Mouse (Mus musculus) midbrain, embryonic 15.5 days (tissue): Measurements from ENCODE around the gene Hspa5. TPM values are rescaled to one million over a fixed set of nuclear protein-coding genes. Genes with fewer than 3 reads are reported as not detected.

Experiments
- ATAC-seq: fragments of 200-750 bp; cut with Nextera tagmentation; replicated peaks from 2 replicates; pipeline ENCODE4 v1.8.0; 2017; ENCODE audit warnings: moderate TSS enrichment
- H3K27ac ChIP-seq: fragments of 300-500 bp; sonication (generic); 2 replicates; pipeline ENCODE4 v1.5.1; 2015; ENCODE audit warnings: mild to moderate bottlenecking, inconsistent platforms
- H3K27me3 ChIP-seq: fragments of 300-500 bp; sonication (generic); replicated peaks from 2 replicates; pipeline ENCODE4 v1.6.1; 2015; ENCODE audit warnings: inconsistent platforms
- H3K36me3 ChIP-seq: fragments of 300-500 bp; sonication (generic); replicated peaks from 2 replicates; pipeline ENCODE4 v1.6.1; 2015; ENCODE audit warnings: inconsistent platforms
- H3K4me1 ChIP-seq: fragments of 300-500 bp; sonication (generic); 2 replicates; pipeline ENCODE4 v1.6.1; 2015; ENCODE audit warnings: inconsistent platforms
- H3K4me2 ChIP-seq: fragments of 300-500 bp; sonication (generic); 2 replicates; pipeline ENCODE4 v1.6.1; 2015; ENCODE audit warnings: inconsistent platforms, mild to moderate bottlenecking, moderate library complexity
- H3K4me3 ChIP-seq: fragments of 300-500 bp; sonication (generic); 2 replicates; pipeline ENCODE4 v1.5.1; 2015; ENCODE audit warnings: mild to moderate bottlenecking, inconsistent platforms
- H3K9ac ChIP-seq: fragments of 300-500 bp; sonication (generic); 2 replicates; pipeline ENCODE4 v1.6.1; 2015; ENCODE audit warnings: mild to moderate bottlenecking, inconsistent platforms
- H3K9me3 ChIP-seq: fragments of 300-500 bp; sonication (generic); 2 replicates; pipeline ENCODE4 v1.6.1; 2016; ENCODE audit warnings: inconsistent platforms
- WGBS: fragments of 180-500 bp; shearing (Covaris S2); methylation state at CpG from one replicate; pipeline ENCODE4 v1.1.7; 2015; ENCODE audit warnings: mixed read lengths; 5-methylcytosine and 5-hydroxymethylcytosine counted together
- polyA plus RNA-seq: library from polyadenylated mRNA; unstranded; fragments of >200 nt; fragmentation: Nextera tagmentation; extraction: Ambion mirVana; gene quantifications from 2 replicates; pipeline ENCODE4 v1.2.1, GENCODE M21; 2015

Gene Hspa5
- polyA plus RNA-seq = 418 and 429 TPM in 2 replicates

DNA sequence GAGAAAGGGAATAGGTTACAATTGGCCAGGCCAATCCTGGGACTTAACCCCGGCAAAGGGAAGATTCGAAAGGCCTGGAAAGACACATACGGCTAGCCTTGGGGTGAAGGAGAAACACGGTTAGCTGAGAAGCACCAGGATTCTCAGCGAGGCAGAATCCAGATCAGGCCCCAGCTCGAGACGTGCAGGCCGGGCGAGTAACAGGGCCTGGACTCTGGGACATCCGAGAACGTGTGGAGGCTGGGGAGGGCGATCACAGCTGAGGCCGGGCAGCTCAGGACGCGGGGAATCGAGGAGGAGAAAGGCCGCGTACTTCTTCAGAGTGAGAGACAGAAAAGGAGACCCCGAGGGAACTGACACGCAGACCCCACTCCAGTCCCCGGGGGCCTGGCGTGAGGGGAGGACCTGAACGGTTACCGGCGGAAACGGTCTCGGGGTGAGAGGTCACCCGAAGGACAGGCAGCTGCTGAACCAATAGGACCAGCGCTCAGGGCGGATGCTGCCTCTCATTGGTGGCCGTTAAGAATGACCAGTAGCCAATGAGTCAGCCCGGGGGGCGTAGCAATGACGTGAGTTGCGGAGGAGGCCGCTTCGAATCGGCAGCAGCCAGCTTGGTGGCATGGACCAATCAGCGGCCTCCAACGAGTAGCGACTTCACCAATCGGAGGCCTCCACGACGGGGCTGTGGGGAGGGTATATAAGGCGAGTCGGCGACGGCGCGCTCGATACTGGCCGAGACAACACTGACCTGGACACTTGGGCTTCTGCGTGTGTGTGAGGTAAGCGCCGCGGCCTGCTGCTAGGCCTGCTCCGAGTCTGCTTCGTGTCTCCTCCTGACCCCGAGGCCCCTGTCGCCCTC is at the start of gene Hspa5:
Gene Hspa5, plus strand, starts transcription at position 603 of the 859 bp plus-strand sequence.
- Histone ChIP-seq H3K27me3 (no peaks in the 10 kb centered on the region), H3K27ac (peak within 1 kb of the TSS; percentile 94), H3K4me2 (peak within 1 kb of the TSS; percentile 70), H3K9ac (peak within 1 kb of the TSS; percentile 89), H3K9me3 (no peaks in the 10 kb centered on the region), H3K4me3 (peak within 1 kb of the TSS; percentile 94), H3K36me3 (peaks cover 30% of the 10 kb centered on the region), H3K4me1 (peaks cover 47% of the 10 kb centered on the region)
- under 1% methylated on average over 60 of the region's 60 CpGs for WGBS
- ATAC-seq = peak; percentile 99

DNA sequence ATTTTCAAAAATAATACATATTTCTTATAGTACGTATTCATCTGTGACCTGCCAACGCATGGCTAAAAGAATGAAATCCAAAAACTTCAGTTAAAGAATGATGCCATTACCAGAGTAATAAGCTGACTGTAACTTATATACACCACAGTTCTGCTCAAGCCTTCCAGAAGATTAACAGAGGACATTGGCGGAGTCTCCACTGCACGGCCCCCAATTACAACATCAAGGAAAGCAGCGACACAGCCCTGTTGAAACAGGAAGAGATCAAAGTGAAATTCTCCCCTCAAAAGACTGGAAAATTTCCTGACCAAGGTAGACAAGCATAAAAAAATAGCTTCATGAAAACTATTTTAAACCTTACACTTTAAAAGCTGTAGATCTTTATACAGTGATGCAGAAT is 46.5 kb upstream of the Hspa5 start:
- no peak overlapping the region for H3K9ac ChIP-seq
- no peak overlapping the region for H3K27ac ChIP-seq
- H3K4me1 ChIP-seq = no peaks in the 10 kb centered on the region
- ATAC-seq = no peak
- H3K4me2 ChIP-seq = no peak overlapping the region
- H3K36me3 ChIP-seq = peaks cover 44% of the 10 kb centered on the region
- H3K9me3 ChIP-seq = no peaks in the 10 kb centered on the region
- H3K4me3 ChIP-seq = no peak overlapping the region
- 97% methylated on average over 5 of the region's 5 CpGs for WGBS
- H3K27me3 ChIP-seq = no peaks in the 10 kb centered on the region

DNA sequence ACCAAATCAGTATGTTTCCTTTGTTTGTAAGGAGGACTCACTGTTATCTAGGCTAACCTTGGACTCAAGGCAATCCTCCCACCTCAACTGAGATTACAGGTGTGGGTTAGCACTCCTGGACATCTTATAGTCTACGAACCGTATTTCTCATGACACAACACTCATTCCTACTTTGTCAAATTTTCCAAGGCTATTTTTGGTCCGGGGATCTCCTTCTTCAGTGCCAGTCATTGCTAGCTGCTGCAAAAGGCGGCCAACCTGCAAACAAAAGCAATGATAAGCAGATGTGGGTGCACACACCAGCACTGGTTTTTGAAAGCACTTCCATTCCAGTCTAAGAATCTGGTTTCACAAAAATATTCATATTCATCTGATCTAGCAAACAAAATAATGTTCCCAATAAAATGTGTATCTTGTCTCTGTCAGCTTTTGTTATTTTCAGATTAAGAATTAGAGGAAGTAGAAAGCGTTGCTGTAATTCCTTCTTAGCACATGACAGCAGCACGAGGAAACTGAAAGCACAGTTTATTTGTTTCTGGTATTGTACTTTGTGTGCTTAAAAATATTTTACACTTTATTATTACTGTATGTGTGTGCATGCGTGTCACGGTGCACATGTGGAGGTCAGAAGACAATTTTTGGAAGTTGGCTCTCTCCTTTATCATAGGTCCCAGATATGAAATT is 44.6 kb upstream of the Hspa5 start:
- Histone ChIP-seq H3K4me3 (no peak overlapping the region), H3K27me3 (no peaks in the 10 kb centered on the region), H3K36me3 (peaks cover 35% of the 10 kb centered on the region), H3K27ac (no peak overlapping the region), H3K4me2 (no peak overlapping the region), H3K4me1 (no peaks in the 10 kb centered on the region), H3K9me3 (no peaks in the 10 kb centered on the region), H3K9ac (no peak overlapping the region)
- no peak for ATAC-seq
- 96% methylated on average over 8 of the region's 8 CpGs for WGBS

DNA sequence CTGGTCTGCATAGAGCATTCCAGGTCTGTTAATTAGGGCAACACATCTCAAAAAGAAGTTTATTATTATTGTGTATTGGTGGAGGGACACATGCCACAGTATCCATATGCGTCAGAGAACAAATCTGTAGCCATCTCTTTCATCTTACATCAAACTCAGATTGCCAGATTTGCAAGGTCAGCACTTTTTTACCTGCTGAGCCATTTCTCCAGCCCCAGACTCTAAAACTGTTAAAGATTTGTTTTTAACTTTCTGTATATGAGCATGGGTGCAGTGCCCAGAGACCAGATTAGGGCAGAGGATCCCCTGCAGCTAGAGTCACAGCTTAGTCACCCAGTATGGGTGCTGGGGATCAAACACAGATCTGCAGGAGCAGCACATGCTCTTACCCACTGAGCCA is 35.1 kb upstream of the Hspa5 start:
- H3K4me3 ChIP-seq = no peak overlapping the region
- no peak overlapping the region for H3K27ac ChIP-seq
- H3K36me3 ChIP-seq = no peaks in the 10 kb centered on the region
- no peaks in the 10 kb centered on the region for H3K27me3 ChIP-seq
- no peaks in the 10 kb centered on the region for H3K9me3 ChIP-seq
- no peak overlapping the region for H3K9ac ChIP-seq
- ATAC-seq = no peak
- 72% methylated on average over 1 of the region's 1 CpGs for WGBS
- no peaks in the 10 kb centered on the region; the same call in 1 of the 2 replicates for H3K4me1 ChIP-seq
- H3K4me2 ChIP-seq = no peak overlapping the region

DNA sequence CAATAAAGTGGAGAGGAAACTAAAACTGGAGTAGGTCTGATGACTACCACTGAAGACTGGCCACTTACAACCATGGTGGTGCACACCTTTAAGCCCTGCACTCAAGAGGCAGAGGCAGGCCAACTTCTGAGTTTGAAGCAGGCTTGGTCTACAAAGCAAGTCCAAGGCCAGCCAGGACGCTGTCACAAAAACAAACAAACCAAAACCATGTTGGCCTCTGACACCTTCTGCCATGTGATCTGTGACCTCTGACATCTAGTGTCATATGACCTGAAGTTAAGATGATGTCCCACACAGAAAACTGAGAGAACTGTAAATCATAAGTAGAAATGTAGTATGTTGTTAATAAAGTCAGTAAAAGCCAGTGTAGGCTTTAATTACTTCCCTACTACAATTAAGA is 33.9 kb upstream of the Hspa5 start:
- Histone ChIP-seq H3K36me3 (no peaks in the 10 kb centered on the region), H3K27ac (no peak overlapping the region), H3K4me1 (no peaks in the 10 kb centered on the region; the same call in 1 of the 2 replicates), H3K9me3 (no peaks in the 10 kb centered on the region), H3K4me2 (no peak overlapping the region), H3K9ac (no peak overlapping the region), H3K27me3 (no peaks in the 10 kb centered on the region), H3K4me3 (no peak overlapping the region)
- WGBS = 81% methylated on average over 1 of the region's 1 CpGs
- no peak for ATAC-seq

DNA sequence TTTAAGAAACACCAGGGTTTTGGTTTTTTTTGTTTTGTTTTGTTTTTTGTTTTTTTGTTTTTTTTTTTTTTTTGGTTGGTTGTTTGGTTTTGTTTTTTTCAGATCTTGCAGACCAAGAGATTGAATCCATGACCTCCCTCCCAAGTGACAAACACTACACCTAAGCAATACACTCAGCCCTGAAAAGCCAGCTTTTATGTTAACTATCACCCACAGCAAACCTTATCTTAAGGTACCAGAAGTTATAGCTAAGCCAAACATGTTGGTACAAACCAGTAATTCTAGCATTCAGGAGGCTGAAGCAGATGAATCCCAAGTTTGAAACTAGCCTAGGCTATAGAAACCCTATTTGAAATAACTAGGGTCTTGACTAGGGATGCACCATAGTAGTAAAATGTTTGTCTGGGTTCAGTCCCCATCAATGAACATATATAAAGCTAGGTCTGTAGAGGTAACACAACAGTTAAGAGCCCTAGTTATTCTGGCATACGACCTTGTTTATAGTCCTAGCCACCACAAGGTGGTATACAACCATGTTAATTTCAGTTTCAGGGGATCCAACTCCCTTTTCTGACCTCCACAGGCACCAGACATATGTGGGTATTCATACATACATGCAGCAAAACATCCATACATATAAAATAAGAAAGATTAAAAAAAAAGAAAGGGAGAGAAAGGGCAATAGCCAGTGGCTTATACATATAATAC is 31.9 kb upstream of the Hspa5 start:
- no peak for ATAC-seq
- H3K36me3 ChIP-seq = no peaks in the 10 kb centered on the region
- WGBS = 80% methylated on average over 1 of the region's 1 CpGs

DNA sequence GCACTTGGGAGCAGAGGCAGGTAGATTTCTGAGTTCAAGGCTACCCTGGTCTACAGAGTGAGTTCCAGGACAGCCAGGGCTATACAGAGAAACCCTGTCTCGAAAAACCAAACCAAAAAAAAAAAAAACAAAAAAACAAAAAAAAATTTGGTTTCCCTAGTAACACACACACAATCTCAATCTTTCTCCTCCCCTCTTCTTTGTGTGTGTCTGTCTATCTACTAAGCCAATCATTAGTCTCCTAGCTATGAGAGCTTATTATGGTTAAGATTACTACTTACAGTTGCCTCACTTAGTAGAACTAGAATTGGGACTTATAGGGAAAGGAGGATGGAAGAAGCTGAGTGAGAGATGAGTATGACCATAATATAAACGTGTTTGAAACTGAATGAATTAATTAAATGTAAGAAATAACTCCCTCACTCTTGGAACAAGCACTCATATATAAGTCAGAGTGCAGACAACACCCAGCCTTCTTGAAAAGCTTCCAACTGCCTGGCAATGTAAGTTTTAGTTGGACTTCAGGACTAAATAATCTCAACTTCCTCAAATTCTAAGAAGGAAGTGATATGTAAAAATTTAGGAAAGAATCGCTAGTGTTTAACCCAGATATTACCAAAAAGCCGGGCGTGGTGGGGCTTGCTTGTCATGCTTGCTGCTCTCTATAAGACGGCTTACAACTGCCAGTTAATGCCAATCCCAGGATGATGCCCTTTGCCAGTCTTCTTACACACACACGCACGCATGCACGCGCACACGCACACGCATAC is 30.2 kb upstream of the Hspa5 start:
- WGBS = 92% methylated on average over 12 of the region's 12 CpGs
- Histone ChIP-seq H3K9ac (no peak overlapping the region), H3K4me2 (no peak overlapping the region), H3K4me1 (no peaks in the 10 kb centered on the region), H3K9me3 (no peaks in the 10 kb centered on the region), H3K4me3 (no peak overlapping the region), H3K27ac (no peak overlapping the region), H3K36me3 (no peaks in the 10 kb centered on the region), H3K27me3 (no peaks in the 10 kb centered on the region)
- ATAC-seq = no peak

More for the DNA sequence above, 31.9 kb upstream of the Hspa5 start:
- H3K4me2 ChIP-seq = no peak overlapping the region
- H3K27ac ChIP-seq = no peak overlapping the region
- H3K4me1 ChIP-seq = no peaks in the 10 kb centered on the region; the same call in 1 of the 2 replicates
- no peak overlapping the region for H3K4me3 ChIP-seq
- no peaks in the 10 kb centered on the region for H3K27me3 ChIP-seq
- no peaks in the 10 kb centered on the region for H3K9me3 ChIP-seq
- no peak overlapping the region for H3K9ac ChIP-seq

DNA sequence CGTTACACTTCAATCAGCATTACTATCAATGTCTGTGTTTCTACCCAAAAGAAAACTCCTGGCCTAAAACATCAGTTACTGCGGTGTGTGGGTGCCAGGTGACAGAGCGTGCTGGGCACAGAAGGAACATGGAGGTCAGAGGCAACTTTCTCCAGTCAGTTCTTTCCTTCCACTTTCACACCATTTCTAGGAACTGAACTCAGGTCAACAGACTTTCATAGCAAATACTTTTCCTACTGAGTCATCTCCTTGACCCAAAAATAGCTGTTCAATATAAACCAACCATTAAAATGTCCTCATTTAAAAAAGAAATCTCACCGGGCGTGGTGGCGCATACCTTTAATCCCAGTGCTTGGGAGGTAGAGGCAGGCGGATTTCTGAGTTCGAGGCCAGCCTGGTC is 29.1 kb upstream of the Hspa5 start:
- no peak for ATAC-seq
- WGBS = 95% methylated on average over 8 of the region's 8 CpGs
- Histone ChIP-seq H3K9ac (no peak overlapping the region), H3K4me2 (no peak overlapping the region), H3K4me1 (no peaks in the 10 kb centered on the region), H3K27me3 (no peaks in the 10 kb centered on the region), H3K9me3 (no peaks in the 10 kb centered on the region), H3K36me3 (no peaks in the 10 kb centered on the region), H3K27ac (no peak overlapping the region), H3K4me3 (no peak overlapping the region)

DNA sequence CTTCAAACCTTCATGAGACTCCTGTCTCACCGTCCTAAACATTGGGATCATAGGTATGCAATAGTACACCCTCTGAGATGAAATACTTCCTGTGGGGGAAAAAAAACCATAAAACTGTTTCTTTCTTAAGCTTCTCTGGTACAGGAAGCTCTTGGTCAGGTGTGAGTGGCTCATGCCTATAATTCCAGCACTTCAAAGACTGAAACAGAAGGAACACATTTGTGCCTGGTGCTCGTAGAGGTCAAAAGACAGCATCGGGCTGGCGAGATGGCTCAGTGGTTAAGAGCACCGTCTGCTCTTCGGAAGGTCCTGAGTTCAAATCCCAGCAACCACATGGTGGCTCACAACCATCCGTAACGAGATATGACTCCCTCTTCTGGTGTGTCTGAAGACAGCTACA is 27.3 kb upstream of the Hspa5 start:
- Histone ChIP-seq H3K9me3 (no peaks in the 10 kb centered on the region), H3K36me3 (no peaks in the 10 kb centered on the region), H3K27ac (no peak overlapping the region), H3K27me3 (no peaks in the 10 kb centered on the region), H3K4me2 (no peak overlapping the region), H3K9ac (no peak overlapping the region), H3K4me1 (no peaks in the 10 kb centered on the region), H3K4me3 (no peak overlapping the region)
- no peak for ATAC-seq
- 96% methylated on average over 8 of the region's 8 CpGs for WGBS

DNA sequence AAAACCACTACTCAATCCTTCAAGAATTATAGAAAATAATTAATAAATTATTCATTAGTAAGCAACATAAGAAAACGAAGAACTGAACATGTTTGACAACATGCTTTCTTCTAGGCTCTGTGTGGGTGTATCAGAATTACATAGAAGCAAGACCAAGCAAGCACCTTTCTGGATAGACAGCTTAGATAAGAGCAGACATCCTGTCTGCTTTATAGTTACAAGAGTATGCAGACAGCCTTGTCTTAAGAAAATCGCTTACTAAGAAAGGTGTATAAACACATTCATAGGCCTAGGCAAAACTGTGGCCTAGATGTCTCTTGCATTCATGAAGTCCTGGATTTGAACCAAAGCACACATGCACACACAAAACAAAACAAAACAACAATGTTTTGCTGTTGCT is 26.1 kb upstream of the Hspa5 start:
- H3K27ac ChIP-seq = no peak overlapping the region
- no peaks in the 10 kb centered on the region for H3K9me3 ChIP-seq
- H3K9ac ChIP-seq = no peak overlapping the region
- no peak overlapping the region for H3K4me3 ChIP-seq
- WGBS = over 99% methylated on average over 2 of the region's 2 CpGs
- no peak for ATAC-seq
- H3K27me3 ChIP-seq = no peaks in the 10 kb centered on the region
- no peaks in the 10 kb centered on the region for H3K4me1 ChIP-seq
- no peaks in the 10 kb centered on the region for H3K36me3 ChIP-seq
- H3K4me2 ChIP-seq = no peak overlapping the region

DNA sequence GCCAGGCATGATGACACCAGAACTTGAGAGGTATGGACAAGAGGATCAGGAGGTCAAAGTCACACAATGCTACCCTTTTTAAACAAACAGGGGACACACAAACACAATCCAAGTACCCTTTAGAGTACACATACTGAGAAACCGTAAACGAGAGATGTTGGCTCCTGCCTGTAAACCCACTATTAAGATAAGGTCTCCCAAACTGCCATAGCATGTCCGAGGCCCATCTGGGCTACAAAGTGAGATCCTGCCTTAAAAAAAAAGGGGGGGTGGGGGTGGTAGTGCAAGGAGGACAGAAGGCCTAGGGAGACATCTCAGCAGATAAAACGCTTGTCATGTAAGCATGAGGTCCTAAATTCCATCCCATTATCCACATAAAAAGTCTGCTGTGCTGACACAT is 23.3 kb upstream of the Hspa5 start:
- no peak overlapping the region for H3K27ac ChIP-seq
- H3K4me3 ChIP-seq = no peak overlapping the region
- no peak overlapping the region for H3K4me2 ChIP-seq
- no peaks in the 10 kb centered on the region for H3K36me3 ChIP-seq
- no peak overlapping the region for H3K9ac ChIP-seq
- ATAC-seq = no peak
- no peaks in the 10 kb centered on the region for H3K27me3 ChIP-seq
- H3K9me3 ChIP-seq = no peaks in the 10 kb centered on the region
- peaks cover 21% of the 10 kb centered on the region for H3K4me1 ChIP-seq
- 95% methylated on average over 4 of the region's 4 CpGs for WGBS

DNA sequence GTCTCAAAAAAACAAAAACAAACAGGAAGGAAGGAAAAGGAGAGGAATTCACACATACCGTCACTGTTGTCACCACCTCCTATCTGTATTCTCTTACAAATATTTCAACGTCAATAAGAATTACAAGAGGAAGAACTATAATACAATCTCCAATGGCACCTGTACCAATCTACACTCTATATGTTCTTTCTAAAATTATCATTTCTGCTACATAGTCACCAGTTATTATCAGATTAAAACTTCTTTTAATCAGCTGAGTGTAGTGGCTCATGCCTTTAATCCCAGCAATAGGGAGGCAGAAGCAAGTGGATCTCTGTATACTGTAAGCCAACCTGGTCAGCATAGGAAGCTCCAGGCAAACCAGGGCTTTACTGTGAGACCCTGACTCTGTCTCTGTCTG is 21.5 kb upstream of the Hspa5 start:
- H3K4me1 ChIP-seq = peaks cover 26% of the 10 kb centered on the region
- no peak overlapping the region for H3K4me3 ChIP-seq
- H3K27me3 ChIP-seq = no peaks in the 10 kb centered on the region
- H3K9ac ChIP-seq = no peak overlapping the region
- WGBS = 82% methylated on average over 2 of the region's 2 CpGs
- no peak overlapping the region for H3K27ac ChIP-seq
- no peak overlapping the region for H3K4me2 ChIP-seq
- no peaks in the 10 kb centered on the region for H3K36me3 ChIP-seq
- ATAC-seq = no peak
- H3K9me3 ChIP-seq = no peaks in the 10 kb centered on the region
